Mouse (Mus musculus) liver, adult 2 months (tissue): Measurements from ENCODE around the gene Syn3.

ENCODE experiments used
- CTCF ChIP-seq: fragments of 200-500 bp; IDR thresholded peaks from 2 replicates; pipeline ENCODE4 v1.5.1; 2011; ENCODE audit warnings: low read depth, low read length, control low read depth
- POLR2A ChIP-seq: fragments of 200-500 bp; IDR thresholded peaks from 2 replicates; pipeline ENCODE4 v1.6.1; 2011; ENCODE audit warnings: low read length, control low read depth; ENCODE audit not compliant: insufficient read depth; ENCODE audit errors: extremely low read depth

DNA sequence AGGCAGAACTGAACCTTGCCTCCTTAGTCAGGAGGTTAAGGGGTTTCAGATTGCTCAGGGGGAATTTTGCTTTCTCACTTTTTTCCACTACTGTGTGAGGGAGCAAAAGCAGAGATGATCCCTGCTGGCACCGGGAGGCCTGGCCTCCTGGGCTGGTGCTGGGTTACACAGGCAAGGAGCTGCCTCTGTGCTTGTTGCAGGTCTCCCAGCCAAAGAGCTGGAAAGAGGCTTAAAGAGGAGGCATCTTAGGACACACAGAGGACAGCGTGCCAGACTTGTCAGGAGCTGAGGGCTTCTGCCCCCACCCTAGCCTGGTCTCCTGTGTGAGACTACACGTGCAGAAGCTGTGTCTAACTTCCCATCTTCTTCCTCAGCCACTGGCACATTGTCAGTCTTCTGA is 183.2 kb downstream of the Syn3 start:
- no peak for TF ChIP-seq CTCF
- TF ChIP-seq POLR2A = no peak
